Mouse (Mus musculus): ENCODE measurements around the gene Tbx6. TPM values are rescaled to one million over a fixed set of nuclear protein-coding genes. Genes with fewer than 3 reads are reported as not detected.
A peak's percentile ranks its signal among the peaks of the same experiment; 100 is the strongest.

Gene Tbx6
- 1.7 TPM in 2 replicates for polyA plus RNA-seq (2011; ENCODE audit: insufficient read depth, insufficient read length, low read depth, missing spikeins)

DNA sequence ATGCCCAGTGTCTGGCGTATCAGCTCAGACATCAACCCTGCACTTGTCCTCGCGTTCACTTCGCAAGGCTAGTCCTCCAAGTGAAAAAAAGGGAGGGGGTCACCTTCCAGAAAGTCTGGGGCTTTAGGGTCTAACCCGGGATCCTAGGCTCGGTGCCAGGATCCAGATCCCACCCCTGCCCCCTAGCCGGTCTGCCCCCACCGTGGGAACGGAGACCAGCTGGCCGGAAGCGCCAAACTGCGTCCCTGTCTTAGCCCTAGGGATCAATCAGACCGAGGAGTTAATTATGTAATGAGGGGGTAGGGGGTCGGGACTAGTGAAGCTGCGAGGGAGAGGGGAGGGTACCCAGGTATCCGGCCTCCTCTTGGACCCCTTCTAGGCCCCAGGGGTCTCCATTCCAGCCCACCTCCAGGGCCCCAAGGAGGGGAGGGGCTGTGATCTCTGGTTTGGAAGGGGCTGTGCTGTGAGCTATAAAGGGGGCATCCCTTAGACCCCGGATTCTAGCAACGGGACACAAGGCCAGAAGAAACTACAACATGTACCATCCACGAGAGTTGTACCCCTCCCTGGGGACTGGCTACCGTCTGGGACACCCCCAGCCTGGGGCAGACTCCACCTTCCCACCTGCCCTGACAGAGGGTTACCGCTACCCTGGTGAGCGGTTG, at the start of gene Tbx6:
TSS of gene Tbx6 (plus strand) at position 513 of the 665 bp plus-strand sequence.
- Histone ChIP-seq H3K9me3 (replicated peaks; ENCODE audit: control insufficient read depth, insufficient read depth, low read length, poor library complexity, severe bottlenecking) (no peaks in the 10 kb centered on the region), H3K27ac (ENCODE audit: insufficient read depth, low read length) (no peak within 1 kb of the TSS), H3K4me1 (ENCODE audit: control insufficient read depth, insufficient read depth, low read length) (no peaks in the 10 kb centered on the region), H3K27me3 (ENCODE audit: control insufficient read depth, insufficient read depth, low read length, poor library complexity, severe bottlenecking) (no peaks in the 10 kb centered on the region), H3K4me3 (ENCODE audit: low read depth, low read length) (peak within 1 kb of the TSS; percentile 73), H3K9ac (ENCODE audit: low read depth, poor library complexity, severe bottlenecking) (peak within 1 kb of the TSS; percentile 60), H3K36me3 (ENCODE audit: control insufficient read depth, insufficient read depth, low read length, poor library complexity, severe bottlenecking) (peaks cover 14% of the 10 kb centered on the region)
- no peak for TF ChIP-seq POLR2A (IDR thresholded peaks at IDR 0.05; ENCODE audit: insufficient read depth, low read length)
- TF ChIP-seq EP300 (IDR thresholded peaks at IDR 0.05; ENCODE audit: insufficient read depth, low read depth, low read length), result no peak
- no peak for TF ChIP-seq CTCF (IDR thresholded peaks at IDR 0.05; ENCODE audit: low read depth, low read length)

DNA sequence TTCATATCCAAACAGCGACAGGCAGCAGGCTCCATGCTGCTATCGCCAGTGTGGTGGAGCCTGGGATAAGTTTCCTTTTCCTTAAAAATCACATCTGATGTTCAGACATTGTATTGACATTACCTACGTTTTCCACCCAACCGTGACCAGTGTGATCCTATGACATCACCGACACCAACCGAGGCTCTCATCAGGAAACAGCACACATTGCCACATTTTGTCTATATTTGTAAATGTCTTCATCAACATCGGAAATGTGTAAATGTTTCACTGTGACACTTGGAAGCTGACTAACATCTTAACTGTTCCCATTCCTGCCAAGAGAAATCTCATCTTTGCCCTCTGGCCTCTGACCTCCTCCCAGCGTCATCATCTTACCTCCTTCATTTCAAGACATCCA, 45.2 kb upstream of the Tbx6 start:
- H3K27ac ChIP-seq (ENCODE audit: insufficient read depth, low read length), result no peak overlapping the region
- H3K4me3 ChIP-seq (ENCODE audit: low read depth, low read length), result no peak overlapping the region
- H3K4me1 ChIP-seq (ENCODE audit: control insufficient read depth, insufficient read depth, low read length), result no peaks in the 10 kb centered on the region
- no peak overlapping the region for H3K9ac ChIP-seq (ENCODE audit: low read depth, poor library complexity, severe bottlenecking)
- no peaks in the 10 kb centered on the region for H3K27me3 ChIP-seq (ENCODE audit: control insufficient read depth, insufficient read depth, low read length, poor library complexity, severe bottlenecking)
- H3K9me3 ChIP-seq (replicated peaks; ENCODE audit: control insufficient read depth, insufficient read depth, low read length, poor library complexity, severe bottlenecking), result no peaks in the 10 kb centered on the region
- TF ChIP-seq EP300 (IDR thresholded peaks at IDR 0.05; ENCODE audit: insufficient read depth, low read depth, low read length) (no peak), CTCF (IDR thresholded peaks at IDR 0.05; ENCODE audit: low read depth, low read length) (no peak), POLR2A (IDR thresholded peaks at IDR 0.05; ENCODE audit: insufficient read depth, low read length) (no peak)
- H3K36me3 ChIP-seq (ENCODE audit: control insufficient read depth, insufficient read depth, low read length, poor library complexity, severe bottlenecking), result no peaks in the 10 kb centered on the region

DNA sequence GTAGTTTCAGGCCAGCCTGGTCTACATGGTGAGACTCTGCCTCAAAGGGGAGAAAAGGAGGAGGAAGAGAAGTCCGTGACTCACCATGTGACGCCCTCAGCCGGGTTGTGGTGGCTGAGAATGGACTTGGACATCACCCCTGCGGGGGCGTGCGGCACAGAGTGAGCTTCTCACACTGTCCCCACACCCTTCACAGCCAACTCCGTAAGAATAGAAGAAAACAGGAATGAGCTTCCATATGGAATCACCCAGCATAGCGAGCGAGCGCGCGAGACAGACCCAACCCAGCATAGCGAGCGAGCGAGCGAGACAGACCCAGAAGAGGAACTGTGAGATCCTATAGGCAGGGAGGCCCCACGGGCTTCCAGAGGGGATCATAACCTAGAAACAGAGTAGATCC, 41.7 kb upstream of the Tbx6 start:
- no peak overlapping the region for H3K27ac ChIP-seq (ENCODE audit: insufficient read depth, low read length)
- no peak overlapping the region for H3K9ac ChIP-seq (ENCODE audit: low read depth, poor library complexity, severe bottlenecking)
- H3K9me3 ChIP-seq (replicated peaks; ENCODE audit: control insufficient read depth, insufficient read depth, low read length, poor library complexity, severe bottlenecking), result no peaks in the 10 kb centered on the region
- H3K4me3 ChIP-seq (ENCODE audit: low read depth, low read length), result no peak overlapping the region
- H3K36me3 ChIP-seq (ENCODE audit: control insufficient read depth, insufficient read depth, low read length, poor library complexity, severe bottlenecking), result no peaks in the 10 kb centered on the region
- TF ChIP-seq EP300 (IDR thresholded peaks at IDR 0.05; ENCODE audit: insufficient read depth, low read depth, low read length) (no peak), CTCF (IDR thresholded peaks at IDR 0.05; ENCODE audit: low read depth, low read length) (no peak), POLR2A (IDR thresholded peaks at IDR 0.05; ENCODE audit: insufficient read depth, low read length) (no peak)
- H3K27me3 ChIP-seq (ENCODE audit: control insufficient read depth, insufficient read depth, low read length, poor library complexity, severe bottlenecking), result no peaks in the 10 kb centered on the region
- H3K4me1 ChIP-seq (ENCODE audit: control insufficient read depth, insufficient read depth, low read length), result no peaks in the 10 kb centered on the region

DNA sequence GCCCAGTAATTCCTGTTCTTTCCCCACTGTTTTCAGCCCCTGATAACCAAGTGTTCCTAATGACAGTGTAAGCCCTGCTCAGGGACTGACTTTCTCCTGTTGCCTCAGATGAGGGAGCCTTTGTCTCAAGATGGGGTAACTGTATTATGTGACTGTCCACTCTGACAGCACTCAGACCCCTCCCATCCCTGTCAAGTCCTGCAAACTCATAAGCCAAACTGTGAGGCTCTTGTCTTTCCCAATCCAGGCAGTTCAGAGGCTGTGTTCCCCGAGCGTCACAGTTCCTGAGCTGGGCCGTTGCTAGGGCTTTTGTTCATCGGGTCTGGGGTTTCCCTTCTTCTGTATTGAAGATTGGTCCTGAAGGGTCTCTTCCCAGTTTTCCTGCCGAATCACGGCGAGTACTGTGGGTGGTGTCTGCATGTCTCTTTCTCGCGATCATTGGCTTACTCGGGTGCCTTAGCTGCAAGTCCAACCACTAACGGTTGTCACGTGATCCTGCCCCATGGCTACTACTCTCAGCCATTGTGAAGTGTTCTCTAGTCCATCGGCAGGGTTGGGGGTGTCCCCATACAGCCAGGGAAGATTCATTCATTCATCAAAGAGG, 41.0 kb upstream of the Tbx6 start:
- no peak overlapping the region for H3K4me3 ChIP-seq (ENCODE audit: low read depth, low read length)
- no peaks in the 10 kb centered on the region for H3K4me1 ChIP-seq (ENCODE audit: control insufficient read depth, insufficient read depth, low read length)
- no peak for TF ChIP-seq CTCF (IDR thresholded peaks at IDR 0.05; ENCODE audit: low read depth, low read length)
- no peak overlapping the region for H3K9ac ChIP-seq (ENCODE audit: low read depth, poor library complexity, severe bottlenecking)
- no peaks in the 10 kb centered on the region for H3K9me3 ChIP-seq (replicated peaks; ENCODE audit: control insufficient read depth, insufficient read depth, low read length, poor library complexity, severe bottlenecking)
- H3K27ac ChIP-seq (ENCODE audit: insufficient read depth, low read length), result no peak overlapping the region
- no peaks in the 10 kb centered on the region for H3K27me3 ChIP-seq (ENCODE audit: control insufficient read depth, insufficient read depth, low read length, poor library complexity, severe bottlenecking)
- H3K36me3 ChIP-seq (ENCODE audit: control insufficient read depth, insufficient read depth, low read length, poor library complexity, severe bottlenecking), result no peaks in the 10 kb centered on the region

DNA sequence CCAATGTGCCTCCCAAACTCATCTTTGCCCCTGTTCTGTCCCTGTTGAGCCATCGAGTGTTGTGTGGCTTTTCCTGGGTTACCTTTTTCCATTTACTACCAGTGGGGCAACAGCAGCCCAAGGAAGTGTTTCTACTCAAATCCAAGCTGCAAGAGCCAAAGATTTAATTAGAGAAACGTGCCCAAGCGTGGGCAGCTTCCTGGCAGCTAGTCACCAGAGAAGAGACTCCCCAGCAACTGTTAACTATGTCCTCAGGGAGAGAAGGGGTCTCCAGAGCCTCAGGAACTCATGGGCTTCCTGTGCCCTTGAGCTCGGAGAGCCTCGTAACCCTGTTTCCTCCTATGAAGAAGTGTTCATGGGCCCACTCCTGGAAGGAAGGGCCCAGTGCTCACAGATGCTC, 40.3 kb upstream of the Tbx6 start:
- Histone ChIP-seq H3K9me3 (replicated peaks; ENCODE audit: control insufficient read depth, insufficient read depth, low read length, poor library complexity, severe bottlenecking) (no peaks in the 10 kb centered on the region), H3K9ac (ENCODE audit: low read depth, poor library complexity, severe bottlenecking) (no peak overlapping the region), H3K36me3 (ENCODE audit: control insufficient read depth, insufficient read depth, low read length, poor library complexity, severe bottlenecking) (no peaks in the 10 kb centered on the region), H3K27me3 (ENCODE audit: control insufficient read depth, insufficient read depth, low read length, poor library complexity, severe bottlenecking) (no peaks in the 10 kb centered on the region), H3K4me1 (ENCODE audit: control insufficient read depth, insufficient read depth, low read length) (no peaks in the 10 kb centered on the region), H3K27ac (ENCODE audit: insufficient read depth, low read length) (no peak overlapping the region), H3K4me3 (ENCODE audit: low read depth, low read length) (no peak overlapping the region)
- no peak for TF ChIP-seq CTCF (IDR thresholded peaks at IDR 0.05; ENCODE audit: low read depth, low read length)
- no peak for TF ChIP-seq POLR2A (IDR thresholded peaks at IDR 0.05; ENCODE audit: insufficient read depth, low read length)
- TF ChIP-seq EP300 (IDR thresholded peaks at IDR 0.05; ENCODE audit: insufficient read depth, low read depth, low read length), result no peak

DNA sequence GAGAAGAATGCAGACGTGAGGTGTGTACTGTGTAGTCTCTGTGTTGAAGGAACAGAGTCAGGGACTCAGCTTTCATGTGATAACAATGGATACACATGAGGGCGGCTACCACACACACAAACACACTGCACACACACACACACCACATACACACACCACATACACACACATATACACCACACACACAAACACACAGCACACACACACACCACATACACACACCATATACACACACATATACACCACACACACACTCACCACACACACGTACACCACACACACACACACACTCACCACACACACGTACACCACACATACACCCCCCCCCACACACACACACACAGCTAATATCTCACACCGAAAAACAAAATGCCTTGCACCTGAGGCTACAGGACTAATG, 39.8 kb upstream of the Tbx6 start:
- Histone ChIP-seq H3K4me1 (ENCODE audit: control insufficient read depth, insufficient read depth, low read length) (no peaks in the 10 kb centered on the region), H3K27ac (ENCODE audit: insufficient read depth, low read length) (no peak overlapping the region), H3K9me3 (replicated peaks; ENCODE audit: control insufficient read depth, insufficient read depth, low read length, poor library complexity, severe bottlenecking) (no peaks in the 10 kb centered on the region), H3K36me3 (ENCODE audit: control insufficient read depth, insufficient read depth, low read length, poor library complexity, severe bottlenecking) (no peaks in the 10 kb centered on the region), H3K27me3 (ENCODE audit: control insufficient read depth, insufficient read depth, low read length, poor library complexity, severe bottlenecking) (no peaks in the 10 kb centered on the region), H3K4me3 (ENCODE audit: low read depth, low read length) (no peak overlapping the region), H3K9ac (ENCODE audit: low read depth, poor library complexity, severe bottlenecking) (no peak overlapping the region)
- no peak for TF ChIP-seq EP300 (IDR thresholded peaks at IDR 0.05; ENCODE audit: insufficient read depth, low read depth, low read length)
- no peak for TF ChIP-seq POLR2A (IDR thresholded peaks at IDR 0.05; ENCODE audit: insufficient read depth, low read length)
- no peak for TF ChIP-seq CTCF (IDR thresholded peaks at IDR 0.05; ENCODE audit: low read depth, low read length)

Measured in ES-Bruce4 (cell line).